Mouse (Mus musculus): ENCODE data around the gene Nrxn1.

Nrxn1 gene

DNA sequence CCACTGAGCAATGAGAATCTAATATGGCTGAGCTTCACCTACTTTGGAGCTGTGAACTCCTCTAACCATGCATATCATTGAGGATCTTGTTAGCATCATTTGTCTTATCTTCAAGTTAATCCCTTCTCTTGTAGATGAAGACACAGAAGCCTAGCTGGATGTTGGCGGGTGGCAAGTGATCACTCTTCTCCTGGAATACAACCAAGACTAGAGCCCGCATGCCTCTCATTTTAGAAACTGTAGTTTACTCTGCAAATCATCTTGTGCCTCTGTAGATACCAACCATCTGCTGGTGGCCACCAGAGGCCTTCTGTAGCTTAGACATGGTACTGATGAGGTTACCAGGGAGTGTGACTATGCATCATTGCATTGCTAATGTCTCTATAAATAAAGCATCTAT lies 280.4 kb downstream of the Nrxn1 start:
- no peak for DNase-seq (ENCODE audit: low read depth in 2 of 2, low spot score in 2 of 2)

DNA sequence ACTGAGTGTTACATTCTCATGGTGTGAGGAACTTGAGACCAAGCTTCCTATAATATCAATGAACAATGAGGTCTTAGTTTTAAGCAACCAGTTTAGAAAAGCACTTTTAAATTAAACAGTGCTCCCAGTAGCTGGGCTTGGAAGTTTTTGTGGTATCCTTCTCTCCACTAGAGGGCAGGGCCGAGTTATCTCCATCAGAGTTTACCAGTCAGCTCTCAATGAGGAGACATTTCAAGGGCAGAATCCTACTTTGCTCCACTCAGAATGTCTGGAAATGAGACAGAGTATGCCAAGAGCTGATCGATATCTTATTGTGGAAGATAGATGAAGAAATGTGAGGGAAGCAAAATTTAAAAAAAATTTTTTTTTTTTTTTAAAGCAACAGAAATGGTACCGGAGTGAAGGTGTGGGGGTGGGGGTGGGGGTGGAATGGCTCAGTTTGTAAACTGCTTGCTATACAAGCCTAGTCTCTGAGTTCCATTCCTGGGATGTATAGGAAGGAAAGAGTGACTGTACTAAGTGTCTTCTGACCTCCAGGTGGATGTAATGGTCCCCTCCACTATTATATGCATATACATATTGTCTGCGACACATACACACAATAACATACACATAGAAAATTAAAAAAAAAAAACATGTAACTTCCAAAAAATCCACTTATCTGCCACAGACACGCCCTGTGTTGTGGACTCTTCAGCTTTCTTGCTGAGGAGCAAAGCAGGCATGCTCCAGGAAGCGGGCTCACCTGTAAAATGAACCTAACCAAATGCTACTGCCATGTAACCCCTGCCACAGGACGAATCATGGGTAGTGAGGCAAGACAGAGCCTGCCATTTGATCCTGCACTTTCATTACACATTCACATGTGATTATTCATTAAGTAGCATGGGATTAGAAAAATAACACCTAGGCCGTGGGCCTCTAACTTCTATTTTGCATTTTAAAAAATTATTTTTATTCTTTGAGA lies 283.4 kb downstream of the Nrxn1 start:
- no peak for DNase-seq (ENCODE audit: low read depth in 2 of 2, low spot score in 2 of 2)

DNA sequence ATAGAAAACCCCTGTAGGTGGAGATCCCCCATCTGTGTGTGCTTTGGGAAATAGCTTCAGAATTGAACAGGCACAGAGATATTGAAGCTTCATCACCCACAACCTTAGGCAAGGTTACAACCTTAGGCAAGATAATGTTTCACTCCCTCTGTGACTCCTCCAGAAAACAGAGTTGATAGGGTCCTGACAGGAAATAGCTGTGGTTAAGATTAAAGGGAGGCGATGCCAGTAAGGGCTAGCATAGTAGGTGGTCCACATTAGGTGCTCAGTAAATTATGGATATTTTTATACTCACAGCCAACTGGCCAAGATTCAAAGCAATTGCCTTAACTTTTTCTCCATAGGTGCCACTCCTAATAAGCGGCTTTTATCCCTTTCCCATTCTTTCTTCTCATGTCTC lies 284.6 kb downstream of the Nrxn1 start:
- no peak for DNase-seq (ENCODE audit: low read depth in 2 of 2, low spot score in 2 of 2)

DNA sequence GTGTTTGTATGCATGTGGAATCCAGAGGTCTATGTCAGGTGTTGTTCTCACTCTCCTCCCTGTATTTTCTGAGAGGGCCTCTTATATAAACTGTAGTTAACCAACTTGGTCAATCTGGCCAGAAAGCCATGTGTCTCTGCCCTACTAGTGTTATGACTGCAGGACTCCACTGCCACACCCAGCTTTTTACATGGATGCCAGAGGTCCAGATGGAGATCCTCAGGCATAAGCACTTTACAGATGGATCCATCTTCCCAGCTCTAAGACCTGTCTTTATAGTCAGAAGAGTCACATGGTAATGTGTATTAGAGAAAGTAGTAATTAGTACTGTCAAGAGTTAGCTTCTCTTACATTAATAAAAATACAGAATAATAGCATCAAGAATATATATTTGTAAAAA lies 285.7 kb downstream of the Nrxn1 start:
- DNase-seq (ENCODE audit: low read depth in 2 of 2, low spot score in 2 of 2): no peak

DNA sequence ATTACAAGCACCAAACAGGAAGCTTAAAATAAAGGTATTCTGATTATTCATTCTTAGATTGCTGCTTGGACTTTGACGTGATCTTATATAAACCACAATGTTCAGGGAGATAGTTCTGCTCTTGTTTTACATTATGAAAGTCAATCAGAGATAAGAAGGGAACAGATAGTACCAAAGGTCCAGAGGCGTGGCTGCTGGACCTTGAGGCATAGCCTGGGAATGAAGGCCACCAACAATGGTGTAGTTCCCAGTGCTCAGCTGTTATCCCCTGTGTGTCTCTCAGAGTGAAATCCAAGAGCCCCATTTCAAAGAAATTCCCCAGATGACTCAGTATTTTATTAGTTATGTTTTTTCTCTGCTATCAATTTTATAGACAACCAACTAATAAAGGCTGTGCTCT lies 294.2 kb downstream of the Nrxn1 start:
- no peak for DNase-seq (ENCODE audit: low read depth in 2 of 2, low spot score in 2 of 2)

DNA sequence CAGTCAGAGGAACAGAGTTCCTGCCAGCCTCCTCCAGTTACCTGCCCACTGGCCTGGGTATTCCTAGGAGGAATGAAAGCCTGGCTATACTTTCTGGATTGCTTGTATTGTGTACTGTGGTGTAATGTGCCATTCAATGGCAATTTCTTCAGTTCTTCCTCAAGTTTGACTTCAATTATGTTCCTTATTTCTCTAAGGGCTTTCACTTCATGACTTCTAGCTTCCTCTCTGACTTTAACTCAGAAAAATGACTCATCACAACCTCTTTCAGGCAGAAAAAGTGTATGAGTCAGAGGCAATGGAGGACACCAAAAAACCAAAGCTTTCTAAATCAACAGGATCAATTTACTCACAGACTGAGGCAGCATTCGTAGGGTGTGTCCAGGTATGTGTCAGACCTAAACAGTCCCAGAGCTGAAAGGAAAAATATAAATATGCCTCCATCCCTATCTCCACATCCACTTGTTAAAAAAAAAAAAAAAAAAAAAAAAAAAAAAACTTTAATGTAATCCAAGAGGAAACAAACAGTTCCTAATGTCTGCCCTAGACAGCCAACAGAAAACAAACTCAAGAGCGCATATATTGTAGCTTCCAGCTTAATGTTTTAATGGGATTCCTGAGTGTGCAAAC lies 295.1 kb downstream of the Nrxn1 start:
- no peak for DNase-seq (ENCODE audit: low read depth in 2 of 2, low spot score in 2 of 2)

DNA sequence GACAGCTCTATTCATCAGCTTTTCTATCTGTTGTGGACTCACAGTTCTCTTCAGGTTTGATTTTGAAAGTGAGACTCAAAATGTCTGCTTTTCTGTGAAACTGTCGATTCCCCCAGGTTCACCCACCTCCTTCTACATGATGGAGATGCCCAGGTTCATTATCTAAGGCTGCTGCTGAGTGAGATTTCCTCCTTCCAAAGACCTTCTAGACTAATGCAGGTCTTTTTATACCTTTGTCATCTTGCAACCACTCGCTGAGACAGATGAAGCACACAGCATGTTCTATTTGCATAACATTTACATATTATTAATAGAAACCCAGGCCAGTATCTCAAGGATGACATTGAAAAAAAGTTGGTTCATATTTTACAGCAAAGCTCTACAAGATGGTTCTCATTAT lies 295.9 kb downstream of the Nrxn1 start:
- no peak for DNase-seq (ENCODE audit: low read depth in 2 of 2, low spot score in 2 of 2)

DNA sequence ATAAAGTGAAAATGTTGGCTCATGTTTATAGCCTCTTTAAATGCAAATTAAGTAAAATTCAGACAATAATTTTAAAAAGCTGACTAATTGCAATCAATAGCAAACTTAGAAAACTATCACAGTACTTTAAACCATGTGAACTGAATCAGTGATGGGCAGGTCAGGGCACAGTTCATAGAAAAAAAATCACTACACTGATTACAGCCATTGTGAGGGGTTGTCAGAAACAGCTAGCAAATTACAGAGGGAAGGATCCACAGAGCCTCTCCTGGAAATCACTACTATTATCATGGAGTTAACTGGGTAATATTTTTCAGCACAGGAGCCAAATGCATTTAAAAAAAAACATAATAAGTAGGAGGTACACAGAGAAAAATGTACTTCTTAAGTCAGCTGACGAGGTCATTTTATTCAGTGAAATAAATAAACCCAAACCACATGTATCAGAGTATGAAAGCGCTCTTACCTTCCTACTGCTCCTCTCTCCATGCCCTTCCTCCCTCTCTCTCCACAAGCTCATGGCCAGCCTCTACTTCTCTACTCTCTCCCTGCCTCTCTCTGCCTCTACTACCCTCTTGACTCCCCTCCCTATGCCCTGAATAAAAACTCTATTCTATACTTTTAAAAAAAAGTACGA lies 304.3 kb downstream of the Nrxn1 start:
- no peak for DNase-seq (ENCODE audit: low read depth in 2 of 2, low spot score in 2 of 2)

DNA sequence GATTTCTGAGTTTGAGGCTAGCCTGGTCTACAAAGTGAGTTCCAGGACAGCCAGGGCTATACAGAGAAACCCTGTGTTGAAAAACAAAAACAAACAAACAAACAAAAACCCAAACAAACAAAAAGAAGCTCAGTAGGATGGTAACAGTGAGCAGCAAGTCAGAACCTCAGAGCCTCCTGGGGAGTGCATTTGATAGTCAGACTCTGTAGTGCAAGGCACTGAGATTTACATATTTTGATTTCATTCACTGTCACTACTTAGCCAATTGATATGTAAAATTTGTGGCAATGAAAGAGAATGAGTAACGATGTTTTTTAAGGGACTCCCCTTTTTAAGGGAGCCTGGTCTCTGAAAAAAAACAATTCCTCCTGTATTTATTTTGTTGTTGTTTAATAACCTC lies 304.8 kb downstream of the Nrxn1 start:
- DNase-seq (ENCODE audit: low read depth in 2 of 2, low spot score in 2 of 2): no peak

DNA sequence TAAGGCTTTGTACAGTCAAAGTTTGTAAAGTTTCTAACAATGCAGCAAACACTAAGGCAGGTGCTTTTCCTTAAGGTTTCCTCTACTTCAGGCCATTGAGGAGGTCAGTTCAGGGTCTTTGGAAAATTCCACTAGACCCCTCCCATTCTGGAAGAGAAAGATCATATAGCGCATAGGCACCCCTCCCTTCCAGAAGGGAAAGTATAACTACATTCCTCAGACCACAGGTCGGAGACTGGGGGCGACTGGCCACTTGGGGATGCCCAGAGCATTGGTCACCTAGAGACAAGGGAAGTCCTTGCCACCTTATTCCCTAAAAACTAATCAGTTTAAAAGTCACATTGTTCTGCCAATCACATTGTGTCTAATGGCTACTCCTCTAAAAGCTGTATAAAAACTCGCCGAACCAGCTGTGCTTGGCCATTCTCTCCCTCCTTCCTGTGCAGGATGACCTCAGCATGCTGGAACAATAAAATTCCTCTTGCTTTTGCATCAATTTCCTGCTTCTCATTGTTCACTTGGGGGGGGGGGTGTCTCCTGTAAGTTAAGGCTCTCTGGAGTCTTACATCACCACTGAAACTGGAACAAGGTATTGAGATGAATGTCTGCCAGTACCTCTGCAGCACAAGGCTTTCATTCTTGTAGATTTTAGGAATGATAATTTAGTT lies 305.6 kb downstream of the Nrxn1 start:
- no peak for DNase-seq (ENCODE audit: low read depth in 2 of 2, low spot score in 2 of 2)

DNA sequence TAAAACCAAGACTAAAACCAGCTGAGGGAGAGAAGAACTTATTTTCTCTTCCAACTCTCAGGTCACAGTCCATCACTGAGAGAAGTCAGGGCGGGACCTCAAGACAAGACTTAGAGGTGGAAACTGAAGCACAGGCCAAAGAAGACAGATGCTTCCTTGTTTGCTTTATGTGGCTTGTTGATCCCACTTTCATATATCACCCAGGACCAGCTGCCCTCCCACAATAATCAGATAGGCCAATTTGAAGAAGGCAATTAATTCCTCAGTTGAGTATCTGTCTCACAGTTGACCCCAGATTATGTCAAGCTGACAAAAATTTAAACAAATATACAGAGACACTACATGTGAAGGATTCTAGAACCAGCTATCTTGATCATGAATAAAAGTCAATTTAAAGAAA lies 312.4 kb downstream of the Nrxn1 start:
- DNase-seq (ENCODE audit: low read depth in 2 of 2, low spot score in 2 of 2): no peak

DNA sequence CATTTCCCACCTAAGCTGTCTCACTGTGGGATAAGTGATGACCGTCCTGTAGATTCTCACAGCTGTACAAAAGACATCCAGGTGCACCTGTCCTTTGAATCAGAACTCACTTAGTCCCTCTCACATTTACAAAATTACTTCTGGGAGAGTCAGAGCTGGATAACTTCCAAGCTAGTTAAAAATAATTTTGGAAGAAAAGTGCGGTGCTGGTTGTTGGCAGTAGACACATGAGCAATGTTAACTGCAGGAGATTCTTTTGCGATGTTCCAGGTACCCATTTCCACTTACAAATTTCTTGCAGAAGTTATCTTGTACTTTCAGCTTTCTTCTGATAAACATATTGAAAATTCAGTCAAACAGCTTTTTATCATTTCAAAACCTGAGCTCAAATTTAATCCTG lies 317.5 kb downstream of the Nrxn1 start:
- DNase-seq (ENCODE audit: low read depth in 2 of 2, low spot score in 2 of 2): no peak

DNA sequence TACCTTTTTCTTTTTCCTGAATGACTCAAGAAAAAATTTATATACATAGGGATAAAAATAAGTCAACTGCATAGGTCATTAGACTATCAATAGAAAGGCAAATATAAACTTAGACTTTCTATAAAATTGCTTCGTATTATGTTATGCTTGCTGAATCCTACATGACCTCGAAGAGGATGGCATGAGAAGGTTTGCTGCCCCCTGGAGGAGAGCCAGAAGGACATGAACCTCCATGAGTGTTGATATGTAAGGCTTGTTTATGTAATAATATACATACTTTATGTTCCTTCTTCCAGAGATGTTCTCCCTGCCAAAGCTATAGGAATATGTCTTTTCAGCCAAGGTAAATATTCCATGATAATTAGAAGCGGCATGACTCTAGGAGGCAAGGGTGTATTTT lies 319.6 kb downstream of the Nrxn1 start:
- no peak for DNase-seq (ENCODE audit: low read depth in 2 of 2, low spot score in 2 of 2)

DNA sequence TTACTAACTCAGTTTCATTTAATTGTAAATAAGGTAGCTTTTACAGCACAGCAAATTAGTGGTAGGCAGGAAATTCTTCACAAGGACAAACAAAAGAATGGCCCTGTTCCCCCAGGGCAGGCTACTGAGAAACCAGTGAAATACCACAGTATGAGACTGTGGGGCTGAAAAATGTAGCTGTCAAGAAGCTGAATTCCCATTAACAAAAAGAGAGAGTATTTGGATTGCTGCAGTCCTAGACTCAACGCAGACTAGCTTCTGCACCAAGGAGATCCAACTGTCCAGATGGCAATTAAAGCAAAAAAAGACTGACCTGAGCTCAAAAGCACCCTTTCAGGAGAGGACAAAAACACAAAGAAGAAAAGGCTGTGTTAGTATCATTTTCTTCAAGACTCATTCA lies 324.7 kb downstream of the Nrxn1 start:
- no peak for DNase-seq (ENCODE audit: low read depth in 2 of 2, low spot score in 2 of 2)

DNA sequence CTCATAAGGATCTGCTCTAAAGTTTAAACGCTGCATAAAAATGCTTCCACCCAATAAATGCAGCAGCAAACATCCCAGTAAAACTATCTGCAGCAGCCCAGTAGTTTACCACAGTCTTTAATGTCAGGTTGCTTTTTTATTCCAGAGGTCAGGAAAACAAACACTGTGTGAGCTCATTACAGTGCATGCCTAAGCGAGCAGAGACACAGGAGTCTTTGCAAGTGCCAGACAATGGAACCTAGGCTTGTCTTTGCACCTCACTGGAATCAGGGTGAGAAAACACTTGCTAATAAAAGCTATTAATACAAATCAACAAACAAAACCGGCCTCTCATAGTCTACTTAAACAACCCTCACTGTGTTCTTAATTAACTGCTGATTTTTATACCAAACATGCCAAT lies 365.7 kb downstream of the Nrxn1 start:
- DNase-seq (ENCODE audit: low read depth in 2 of 2, low spot score in 2 of 2): no peak

DNA sequence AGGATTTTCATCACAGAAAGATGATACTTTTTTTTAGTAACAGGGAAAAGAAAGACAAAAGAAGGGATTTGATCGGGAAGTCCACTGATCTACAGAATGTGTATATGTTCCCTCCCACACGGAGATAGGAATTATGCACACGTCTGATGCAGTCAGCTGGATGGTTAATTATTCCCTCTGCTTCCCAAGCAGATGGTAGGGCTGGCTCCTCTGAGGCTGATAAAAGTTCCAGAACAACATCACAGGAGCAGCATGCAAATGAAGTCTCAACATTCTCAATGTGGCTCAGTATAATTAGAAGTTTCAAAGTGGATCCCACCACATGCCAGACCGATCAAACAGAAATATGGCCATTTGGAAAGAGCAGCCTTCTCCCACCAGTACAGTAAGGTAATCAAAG lies 388.1 kb downstream of the Nrxn1 start:
- no peak for DNase-seq (ENCODE audit: low read depth in 2 of 2, low spot score in 2 of 2)

DNA sequence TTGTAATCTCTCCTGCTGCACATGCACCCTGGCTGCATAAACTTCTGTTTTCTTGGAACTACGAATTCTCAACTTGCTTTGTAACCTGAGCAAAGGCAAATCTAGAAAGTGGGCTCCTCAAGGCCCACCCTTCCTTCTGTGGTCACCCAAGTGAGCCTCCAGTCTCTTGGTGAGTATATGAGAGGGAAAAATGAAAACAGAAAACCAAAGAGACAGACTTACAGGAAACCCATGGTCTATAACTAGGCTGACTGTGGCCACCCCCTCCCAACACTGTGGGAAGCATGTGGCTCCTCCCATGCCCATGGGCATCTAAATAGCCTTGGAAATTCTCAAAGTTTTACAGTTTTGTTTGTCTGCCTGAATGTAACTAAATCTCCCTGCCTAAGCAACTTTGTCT lies 390.2 kb downstream of the Nrxn1 start:
- DNase-seq (ENCODE audit: low read depth in 2 of 2, low spot score in 2 of 2): no peak

DNA sequence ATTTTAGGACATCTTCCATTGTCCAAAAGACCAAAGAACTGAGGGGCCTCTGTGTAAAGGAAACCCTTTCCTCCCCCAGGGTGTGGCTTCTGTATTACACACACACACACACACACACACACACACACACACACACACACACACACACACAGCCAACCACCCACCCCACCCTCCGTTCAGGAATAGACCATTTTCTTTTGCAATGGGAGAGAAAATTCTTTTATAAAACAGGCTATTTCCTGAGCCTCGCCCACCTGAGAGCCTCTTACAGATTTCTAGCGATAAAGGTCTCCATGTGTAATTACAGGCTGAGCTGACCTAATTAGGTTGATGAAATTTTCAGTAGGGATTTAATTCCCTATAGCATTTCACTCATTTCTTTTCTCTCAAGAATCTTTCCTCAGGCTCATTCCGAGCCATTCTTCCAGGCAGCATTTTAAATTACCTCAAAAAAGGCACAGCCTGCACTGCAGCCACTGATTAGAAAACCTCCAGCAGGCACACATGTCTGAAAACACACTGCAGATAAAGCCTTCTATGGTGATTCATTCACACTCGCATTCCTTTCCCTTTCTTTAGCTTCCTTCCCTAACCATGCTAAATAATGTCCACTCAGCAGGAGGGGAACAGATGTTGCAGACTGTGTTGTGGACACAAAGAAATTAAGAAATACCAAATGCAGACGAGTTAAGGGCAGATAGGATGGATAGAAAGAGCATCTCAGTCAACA lies 396.6 kb downstream of the Nrxn1 start:
- DNase-seq (ENCODE audit: low read depth in 2 of 2, low spot score in 2 of 2): no peak

DNA sequence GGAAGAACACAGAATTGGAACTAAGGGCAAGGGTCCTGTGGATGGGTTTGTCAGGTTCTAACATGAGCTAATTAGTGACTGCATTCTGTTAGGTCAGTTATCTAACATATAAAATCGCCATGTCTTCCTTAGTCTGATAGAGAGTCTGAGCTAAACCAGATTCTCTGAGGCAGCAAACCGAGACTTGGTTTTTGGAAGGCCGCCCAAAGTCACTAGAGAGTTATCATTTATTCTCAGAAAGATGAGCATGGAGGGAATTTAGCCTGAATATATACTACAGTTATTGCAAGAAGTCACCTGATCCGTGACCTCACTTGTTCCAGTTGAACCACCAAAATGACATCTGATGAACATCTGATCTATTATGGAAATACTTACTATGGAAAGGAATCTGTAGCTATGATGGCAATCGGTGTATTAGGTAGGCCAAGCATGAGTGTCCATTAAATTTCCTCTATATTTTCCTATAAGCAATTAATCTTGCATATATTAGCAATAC lies 397.7 kb downstream of the Nrxn1 start:
- no peak for DNase-seq (ENCODE audit: low read depth in 2 of 2, low spot score in 2 of 2)

DNA sequence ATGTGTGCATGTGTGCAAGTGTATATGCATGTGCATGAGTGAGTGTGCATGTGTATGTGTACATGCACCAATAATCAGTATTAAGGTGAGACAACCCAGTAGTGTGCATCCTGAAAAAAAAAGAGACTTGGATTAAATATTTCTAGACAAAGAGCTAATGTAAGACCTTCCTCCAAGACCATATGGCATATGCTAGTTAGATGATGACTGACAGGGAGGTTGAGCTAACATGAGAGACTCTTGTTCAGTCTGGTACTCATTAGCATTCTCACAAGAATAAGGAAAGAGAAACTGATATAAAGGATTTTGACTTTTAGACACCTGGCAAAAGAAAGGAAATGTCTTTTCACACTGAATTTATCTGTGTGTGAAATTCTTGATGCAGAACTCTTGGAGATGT lies 408.7 kb downstream of the Nrxn1 start:
- DNase-seq (ENCODE audit: low read depth in 2 of 2, low spot score in 2 of 2): no peak

DNA sequence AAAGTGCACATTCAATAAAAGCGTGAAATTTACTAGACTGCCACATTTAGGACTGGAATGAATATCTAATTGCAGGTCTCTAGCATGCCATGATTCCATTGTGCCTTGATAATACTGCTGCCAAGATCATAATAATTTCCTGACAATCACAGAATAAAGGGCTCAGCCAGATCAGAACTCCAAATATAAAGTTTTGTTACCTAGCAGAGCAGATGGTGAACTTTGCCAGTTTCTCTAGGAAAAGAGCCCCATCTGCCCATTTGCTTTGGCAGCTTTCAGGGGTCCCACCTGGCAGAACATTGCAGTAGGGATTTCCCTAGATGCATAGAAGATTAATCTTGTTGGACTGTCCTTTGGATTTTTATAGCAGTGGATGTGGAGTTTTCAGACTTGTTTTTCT lies 411.9 kb downstream of the Nrxn1 start:
- no peak for DNase-seq (ENCODE audit: low read depth in 2 of 2, low spot score in 2 of 2)
